Mouse (Mus musculus) kidney, adult 11 months (tissue): ENCODE measurements around the gene Dusp12.

Experiments used
- DNase-seq: peaks from one replicate; pipeline ENCODE4 v3.0.0; 2022

Dusp12 gene

GRCm38 (mm10) chr1:170896651-170897281, 11.4 kb upstream of the Dusp12 start:
- no peak for DNase-seq

- no peak for DNase-seq
Measured at GRCm38 (mm10) chr1:170894603-170895602, 9.6 kb upstream of the Dusp12 start.

GRCm38 (mm10) chr1:170892279-170892678, 6.9 kb upstream of the Dusp12 start:
- no peak for DNase-seq

- no peak for DNase-seq
Measured at GRCm38 (mm10) chr1:170891646-170892045, 6.3 kb upstream of the Dusp12 start.

- DNase-seq = no peak
Measured at GRCm38 (mm10) chr1:170889310-170889709, 4.0 kb upstream of the Dusp12 start.

- DNase-seq = no peak
Measured at GRCm38 (mm10) chr1:170886044-170886458, 711 bp upstream of the Dusp12 start.

GRCm38 (mm10) chr1:170884390-170884789, 950 bp downstream of the Dusp12 start:
- DNase-seq = no peak

GRCm38 (mm10) chr1:170882915-170883485, 2.3 kb downstream of the Dusp12 start:
- DNase-seq = peak; percentile 35

- no peak for DNase-seq
Measured at GRCm38 (mm10) chr1:170876906-170877305, 8.4 kb downstream of the Dusp12 start.

- DNase-seq = no peak
Measured at GRCm38 (mm10) chr1:170875676-170876075, 9.7 kb downstream of the Dusp12 start.

- DNase-seq = no peak
Measured at GRCm38 (mm10) chr1:170871961-170872360, 13.4 kb downstream of the Dusp12 start.

GRCm38 (mm10) chr1:170871402-170871801, 13.9 kb downstream of the Dusp12 start:
- no peak for DNase-seq

GRCm38 (mm10) chr1:170868905-170869283, 16.4 kb downstream of the Dusp12 start:
- no peak for DNase-seq

- peak; percentile 78 for DNase-seq
Measured at GRCm38 (mm10) chr1:170868107-170868904, 17.0 kb downstream of the Dusp12 start.

- DNase-seq = peak; percentile 95
Measured at GRCm38 (mm10) chr1:170867691-170868105, 17.6 kb downstream of the Dusp12 start, which contains the start of gene Atf6. TSS of gene Atf6 (minus strand) at chr1:170867771.

GRCm38 (mm10) chr1:170866992-170867690, 18.2 kb downstream of the Dusp12 start:
- no peak for DNase-seq

- DNase-seq = no peak
Measured at GRCm38 (mm10) chr1:170865406-170865805, 19.9 kb downstream of the Dusp12 start.

- DNase-seq = no peak
Measured at GRCm38 (mm10) chr1:170864754-170865153, 20.6 kb downstream of the Dusp12 start.

- DNase-seq = no peak
Measured at GRCm38 (mm10) chr1:170864234-170864633, 21.1 kb downstream of the Dusp12 start.

- DNase-seq = no peak
Measured at GRCm38 (mm10) chr1:170863033-170863432, 22.3 kb downstream of the Dusp12 start.

GRCm38 (mm10) chr1:170862435-170862717, 23.0 kb downstream of the Dusp12 start:
- no peak for DNase-seq
